Mouse (Mus musculus): Measurements from ENCODE around the gene Cnot4.

DNA sequence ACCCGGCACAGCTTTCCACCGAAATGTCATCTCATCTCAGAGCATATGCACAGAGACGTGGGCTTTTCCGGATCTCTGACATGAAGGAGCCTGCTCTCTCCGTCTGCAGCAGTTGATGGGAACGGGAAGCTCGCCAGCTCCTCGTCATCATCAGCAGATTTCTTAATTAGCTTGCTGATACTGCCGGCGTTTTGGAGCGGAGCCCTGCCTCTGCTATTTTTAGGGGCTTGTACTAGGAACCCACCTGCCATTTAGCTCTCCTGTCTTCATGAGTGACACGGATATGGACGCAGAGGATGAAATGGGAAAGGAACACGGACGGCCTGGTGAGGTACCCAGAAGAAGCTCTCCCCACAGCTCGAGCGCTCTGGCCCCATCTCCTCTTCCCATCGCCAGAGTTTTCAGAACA is 131.3 kb downstream of the Cnot4 start:
- TF ChIP-seq CTCF (IDR thresholded peaks at IDR 0.05; ENCODE audit: insufficient read depth, low read length), result no peak
- TF ChIP-seq POLR2A (IDR thresholded peaks at IDR 0.05; ENCODE audit: borderline replicate concordance, extremely low read depth, low read depth, low read length), result no peak
